Mouse (Mus musculus): ENCODE results near the gene Gfm1. TPM values are rescaled to one million over a fixed set of nuclear protein-coding genes. Genes with fewer than 3 reads are reported as not detected.

Gene Gfm1
- polyA plus RNA-seq (2014; fragmentation: Illumina TruSeq; extraction: RNeasy Lipid Tissue Mini Kit (QIAGEN cat#74804); ENCODE audit: low read depth, low replicate concordance) = 27.8 TPM

GRCm38 (mm10) chr3:67429999-67430380 is at the start of gene Gfm1:
Gene Gfm1, plus strand, starts transcription at chr3:67430096.

GRCm38 (mm10) chr3:67463450-67464372 is 33.8 kb downstream of the Gfm1 start, which contains the start of gene Lxn:
Gene Lxn, minus strand, starts transcription at chr3:67463926.

GRCm38 (mm10) chr3:67515274-67515801 is 85.4 kb downstream of the Gfm1 start, which contains the start of gene Rarres1:
Gene Rarres1, minus strand, starts transcription at chr3:67515523.

Other genes starting within 250 kb of the Gfm1 start
- gene Mlf1, start 56.0 kb upstream of the Gfm1 start, polyA plus RNA-seq (2014; fragmentation: Illumina TruSeq; extraction: RNeasy Lipid Tissue Mini Kit (QIAGEN cat#74804); ENCODE audit: low read depth, low replicate concordance) = 23.6 TPM
- not detected for gene Gm17402, start 54.9 kb upstream of the Gfm1 start, polyA plus RNA-seq (2014; fragmentation: Illumina TruSeq; extraction: RNeasy Lipid Tissue Mini Kit (QIAGEN cat#74804); ENCODE audit: low read depth, low replicate concordance)
- 14.8 TPM for gene Lxn, start 33.8 kb downstream of the Gfm1 start, polyA plus RNA-seq (2014; fragmentation: Illumina TruSeq; extraction: RNeasy Lipid Tissue Mini Kit (QIAGEN cat#74804); ENCODE audit: low read depth, low replicate concordance)
- 15.8 TPM for gene Rarres1, start 85.4 kb downstream of the Gfm1 start, polyA plus RNA-seq (2014; fragmentation: Illumina TruSeq; extraction: RNeasy Lipid Tissue Mini Kit (QIAGEN cat#74804); ENCODE audit: low read depth, low replicate concordance)
- gene Mfsd1, start 152.6 kb downstream of the Gfm1 start, polyA plus RNA-seq (2014; fragmentation: Illumina TruSeq; extraction: RNeasy Lipid Tissue Mini Kit (QIAGEN cat#74804); ENCODE audit: low read depth, low replicate concordance) = 50.2 TPM